Mouse (Mus musculus) brain, embryonic 14.5 days (tissue): ENCODE data around the gene C1qa. TPM values are rescaled to one million over a fixed set of nuclear protein-coding genes. Genes with fewer than 3 reads are reported as not detected.
A peak's percentile ranks its signal among the peaks of the same experiment; 100 is the strongest.

Experiments used
- DNase-seq: peaks from one replicate; pipeline ENCODE4 v3.0.0-alpha.2; 2011; ENCODE audit warnings: low read depth
- CTCF ChIP-seq: fragments of 200-500 bp; IDR thresholded peaks from 2 replicates; pipeline ENCODE4 v1.5.1; 2012; ENCODE audit warnings: inconsistent platforms, mild to moderate bottlenecking, moderate library complexity, borderline replicate concordance; ENCODE audit not compliant: insufficient read depth, insufficient read length; ENCODE audit errors: extremely low read depth
- POLR2A ChIP-seq: fragments of 200-500 bp; IDR thresholded peaks from 2 replicates; pipeline ENCODE4 v1.6.1; 2012; ENCODE audit warnings: mild to moderate bottlenecking, inconsistent platforms, borderline replicate concordance; ENCODE audit not compliant: poor library complexity, insufficient read depth, insufficient read length, severe bottlenecking; ENCODE audit errors: extremely low read depth
- polyA plus RNA-seq: library from polyadenylated mRNA; depleted of rRNA; stranded (reverse); fragments of >200 nt; gene quantifications from 2 replicates; pipeline ENCODE4 v1.2.3, GENCODE M21; 2012

Gene C1qa
- polyA plus RNA-seq, 1 experiment: 14.9 TPM

- DNase-seq: no peak
These were observed 3.8 kb downstream of the C1qa start for GRCm38 (mm10) chr4:136894821-136895220.

GRCm38 (mm10) chr4:136893691-136894543 lies 4.7 kb downstream of the C1qa start:
- peak; percentile 81 for DNase-seq
- TF ChIP-seq CTCF (peak; percentile 88), POLR2A (no peak)

More at GRCm38 (mm10) chr4:136894821-136895220, 3.8 kb downstream of the C1qa start:
- TF ChIP-seq CTCF: no peak
- TF ChIP-seq POLR2A: no peak

DNA sequence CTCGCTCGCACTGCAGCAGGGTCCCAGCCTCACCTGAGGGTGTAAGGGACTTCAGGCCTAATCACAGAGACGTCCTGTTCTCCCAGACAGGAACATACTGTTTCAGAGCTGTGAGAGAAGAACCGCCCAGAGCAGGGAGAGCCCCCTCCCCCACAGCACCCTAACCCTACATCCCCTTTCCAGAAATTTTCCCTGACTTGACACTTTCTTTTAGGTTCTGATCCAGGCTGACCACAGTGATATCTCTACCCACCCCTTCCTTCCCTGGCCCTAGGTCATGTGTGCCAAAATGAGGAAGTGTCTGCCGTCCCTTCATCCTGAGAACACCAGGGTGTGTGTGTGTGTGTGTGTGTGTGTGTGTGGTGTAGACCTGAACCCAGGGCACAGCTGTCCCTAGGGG lies 5.8 kb downstream of the C1qa start, which contains the start of gene C1qc:
Gene C1qc (minus strand): TSS at position 255 of the 400 bp plus-strand sequence.
- DNase-seq: no peak
- TF ChIP-seq POLR2A (no peak), CTCF (no peak)

- TF ChIP-seq POLR2A: no peak
- TF ChIP-seq CTCF: no peak
- no peak for DNase-seq
These were observed 6.2 kb downstream of the C1qa start for GRCm38 (mm10) chr4:136892371-136892770.

DNA sequence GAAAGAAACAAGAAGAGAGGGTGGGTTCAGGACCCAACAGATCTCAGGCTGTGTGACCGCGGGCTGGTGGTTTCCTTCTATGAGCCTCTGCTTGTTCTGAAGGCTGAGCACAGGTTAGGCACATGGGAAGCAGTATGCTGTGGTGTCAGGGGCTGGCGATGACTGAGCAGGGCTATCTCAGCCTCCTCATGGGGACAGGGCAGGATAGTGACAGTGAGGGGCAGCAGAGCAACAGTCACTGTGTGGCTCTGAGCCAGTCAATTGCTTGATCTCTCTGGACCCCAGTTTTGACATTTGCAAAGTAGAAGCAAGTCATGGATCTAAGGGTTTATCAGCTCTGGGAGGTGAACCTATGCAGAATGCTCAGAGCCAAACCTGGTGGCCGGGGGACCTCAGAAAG lies 7.5 kb downstream of the C1qa start:
- TF ChIP-seq CTCF: no peak
- TF ChIP-seq POLR2A: no peak
- DNase-seq: no peak

DNA sequence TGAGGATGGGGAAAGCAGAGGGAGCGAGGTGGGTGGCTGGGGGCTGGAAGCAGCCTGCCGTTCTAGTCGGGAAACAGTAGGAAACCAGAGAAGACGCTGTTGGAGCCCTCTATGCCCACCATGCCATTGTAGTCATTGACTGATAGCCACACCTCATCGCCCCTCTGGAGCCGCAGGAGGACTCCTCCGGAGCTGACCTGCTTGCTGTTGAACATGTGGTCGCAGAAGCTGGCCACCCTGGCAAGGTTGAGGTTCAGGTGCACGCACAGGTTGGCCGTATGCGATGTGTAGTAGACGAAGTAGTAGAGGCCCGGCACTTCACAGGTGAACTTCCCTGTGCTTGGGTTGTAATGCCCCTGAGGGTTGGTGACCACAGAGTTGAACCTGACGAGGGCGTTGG lies 8.6 kb downstream of the C1qa start:
- DNase-seq: no peak
- TF ChIP-seq POLR2A (no peak), CTCF (no peak)

DNA sequence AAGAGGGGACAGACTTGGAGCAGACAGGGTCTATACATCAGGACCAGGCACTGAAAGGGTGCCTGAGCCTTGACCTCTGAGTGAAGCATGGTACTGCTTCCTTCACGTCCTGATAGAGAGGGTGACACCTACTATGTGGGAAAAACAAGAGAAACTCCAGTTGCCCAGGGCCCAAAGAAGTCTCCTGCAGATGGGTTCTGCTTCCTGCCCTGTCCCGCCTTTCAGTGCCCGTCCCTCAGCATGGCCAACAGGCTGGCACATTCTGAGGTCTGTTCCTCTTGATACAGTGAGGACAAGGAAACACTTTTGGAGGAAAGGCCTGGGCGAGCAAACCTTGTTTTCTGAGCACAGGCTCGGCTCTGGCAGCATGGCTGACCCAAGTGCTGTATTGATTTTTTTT lies 10.9 kb downstream of the C1qa start:
- no peak for DNase-seq
- TF ChIP-seq POLR2A: no peak
- TF ChIP-seq CTCF: no peak

- TF ChIP-seq POLR2A: no peak
- TF ChIP-seq CTCF: no peak
- no peak for DNase-seq
These were observed 12.5 kb downstream of the C1qa start, which contains the start of gene C1qb for GRCm38 (mm10) chr4:136886101-136886500. TSS of gene C1qb (minus strand) at chr4:136886187.

DNA sequence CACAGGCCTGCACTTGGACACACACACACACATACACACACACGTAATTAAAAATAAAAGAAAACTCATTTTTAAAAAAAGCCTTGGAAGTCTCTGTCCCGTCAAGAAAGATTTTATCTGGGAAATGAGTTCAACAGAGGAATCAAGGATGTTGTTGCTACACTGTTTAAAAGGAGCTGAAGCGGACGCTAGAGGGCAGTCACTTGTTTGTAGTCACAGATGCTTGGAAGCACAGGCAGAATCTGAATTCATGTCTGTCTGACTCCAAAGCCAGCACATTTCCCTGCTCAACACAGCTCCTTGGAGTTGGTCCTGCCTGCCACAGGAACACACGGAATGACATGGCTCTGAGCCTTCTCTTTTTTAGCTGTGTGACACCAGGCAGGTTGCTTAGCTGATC lies 20.0 kb downstream of the C1qa start:
- peak; percentile 52; the same call in 1 of the 2 replicates for TF ChIP-seq CTCF
- TF ChIP-seq POLR2A: no peak
- DNase-seq: peak; percentile 63

DNA sequence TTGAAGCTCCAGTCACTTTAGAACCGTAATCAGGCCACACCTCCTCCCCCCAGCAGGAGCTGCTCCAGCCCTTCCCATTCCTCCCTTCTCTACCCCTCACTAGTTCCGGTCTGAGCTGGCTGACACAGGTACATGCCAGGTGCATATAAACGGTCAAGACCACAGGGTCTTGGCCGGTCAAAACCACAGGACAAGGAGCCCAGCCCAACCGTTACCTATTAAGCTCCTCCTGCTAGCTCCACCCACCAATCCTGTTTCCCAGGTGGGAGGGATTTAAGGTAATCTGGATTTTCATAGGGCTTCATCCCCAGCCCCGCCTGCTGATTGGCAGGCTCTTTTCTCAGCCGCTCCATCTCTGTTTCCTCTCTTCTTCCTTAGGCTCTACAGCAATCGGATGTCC lies 20.4 kb downstream of the C1qa start:
- TF ChIP-seq POLR2A (no peak), CTCF (no peak)
- DNase-seq: no peak

GRCm38 (mm10) chr4:136876971-136877370 lies 21.6 kb downstream of the C1qa start:
- DNase-seq: peak; percentile 82
- TF ChIP-seq CTCF (peak; percentile 86), POLR2A (no peak)

GRCm38 (mm10) chr4:136875012-136875411 lies 23.6 kb downstream of the C1qa start:
- DNase-seq: no peak
- TF ChIP-seq CTCF: no peak
- TF ChIP-seq POLR2A: no peak

DNA sequence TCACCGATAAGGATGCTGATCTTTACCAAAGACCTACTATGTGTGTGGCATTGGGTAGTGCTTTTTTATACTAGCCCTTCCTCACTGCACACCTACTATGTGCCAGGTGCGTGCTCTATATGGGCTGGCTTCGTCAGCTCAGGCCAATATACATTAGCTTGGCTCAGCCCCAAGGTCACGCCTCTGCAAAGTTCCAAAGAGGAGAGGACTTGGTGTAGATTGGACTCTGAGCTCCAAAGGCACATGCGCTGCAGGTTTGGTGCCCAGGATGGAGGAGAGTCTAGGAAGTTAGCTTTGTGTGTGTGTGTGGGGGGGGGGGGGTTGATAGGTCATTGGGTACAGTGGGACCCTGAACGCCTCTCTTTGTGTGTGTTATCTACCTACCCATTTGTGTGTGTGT lies 30.2 kb downstream of the C1qa start:
- TF ChIP-seq CTCF: no peak
- no peak for TF ChIP-seq POLR2A
- no peak for DNase-seq
